Mouse (Mus musculus): Measurements from ENCODE around the gene C2cd4a.

Gene C2cd4a

GRCm38 (mm10) chr9:67834535-67834934 lies 2.4 kb upstream of the C2cd4a start:
- DNase-seq (ENCODE audit: low spot score) = no peak

DNA sequence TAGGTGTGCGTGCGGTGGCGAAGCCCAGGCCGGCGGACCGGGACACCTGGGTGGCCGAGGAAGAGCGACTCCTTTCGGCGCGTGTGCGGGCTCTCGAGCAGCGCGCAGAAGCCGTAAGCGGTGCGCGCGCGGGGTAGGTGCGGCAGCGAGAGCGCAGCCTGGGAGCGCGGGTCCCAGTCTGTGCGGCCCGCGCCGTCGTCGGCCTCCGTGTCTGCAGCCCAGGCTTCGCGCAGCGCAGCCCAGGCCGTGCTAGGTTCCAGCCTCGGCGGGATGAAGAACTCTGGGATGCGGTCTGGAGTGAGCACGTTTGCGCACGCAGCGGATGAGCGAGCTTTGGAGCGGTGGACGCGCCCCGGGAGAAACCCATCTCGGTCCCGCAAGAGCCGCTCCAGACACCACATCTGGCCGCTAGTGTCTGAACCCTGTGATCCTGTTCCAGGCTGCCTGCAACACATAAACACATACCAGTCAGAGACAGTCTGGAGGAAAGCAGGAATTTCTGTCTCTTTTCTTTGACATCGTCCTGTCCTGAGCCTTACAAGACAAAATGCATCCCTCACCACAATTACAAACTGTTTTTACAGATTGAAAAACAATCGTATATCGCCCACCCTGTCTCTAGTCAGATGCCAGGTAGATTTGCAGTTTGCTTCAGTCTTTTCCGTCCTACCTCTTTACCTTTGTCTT lies 628 bp downstream of the C2cd4a start:
- DNase-seq (ENCODE audit: low spot score) = peak; percentile 51

- peak; percentile 64 for DNase-seq (ENCODE audit: low spot score)
Observed at GRCm38 (mm10) chr9:67830411-67831358, 1.4 kb downstream of the C2cd4a start.

DNA sequence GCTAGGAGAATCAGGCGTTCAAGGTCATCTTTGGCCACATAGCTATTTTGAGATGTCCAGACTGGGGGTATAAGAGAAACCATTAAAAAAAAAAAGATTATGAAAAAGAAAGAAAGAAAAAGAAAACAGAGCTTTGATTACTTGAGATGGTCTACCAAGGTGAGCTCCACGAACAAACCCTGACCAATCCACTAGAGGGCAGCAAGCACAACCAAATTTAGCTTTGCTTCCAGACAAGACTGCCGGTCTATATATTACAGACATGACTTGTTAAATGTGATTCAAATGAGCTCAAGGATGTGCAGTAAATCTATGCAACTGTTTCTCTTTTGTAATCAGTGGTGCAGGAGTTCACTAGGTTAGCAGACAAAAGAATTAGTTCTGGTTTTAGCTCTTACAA lies 3.9 kb downstream of the C2cd4a start:
- DNase-seq (ENCODE audit: low spot score) = peak; percentile 78

GRCm38 (mm10) chr9:67825527-67825926 lies 6.6 kb downstream of the C2cd4a start:
- no peak for DNase-seq (ENCODE audit: low spot score)

GRCm38 (mm10) chr9:67823131-67823530 lies 9.0 kb downstream of the C2cd4a start:
- DNase-seq (ENCODE audit: low spot score) = no peak

- DNase-seq (ENCODE audit: low spot score) = no peak
Observed at GRCm38 (mm10) chr9:67818668-67818950, 13.5 kb downstream of the C2cd4a start.

DNA sequence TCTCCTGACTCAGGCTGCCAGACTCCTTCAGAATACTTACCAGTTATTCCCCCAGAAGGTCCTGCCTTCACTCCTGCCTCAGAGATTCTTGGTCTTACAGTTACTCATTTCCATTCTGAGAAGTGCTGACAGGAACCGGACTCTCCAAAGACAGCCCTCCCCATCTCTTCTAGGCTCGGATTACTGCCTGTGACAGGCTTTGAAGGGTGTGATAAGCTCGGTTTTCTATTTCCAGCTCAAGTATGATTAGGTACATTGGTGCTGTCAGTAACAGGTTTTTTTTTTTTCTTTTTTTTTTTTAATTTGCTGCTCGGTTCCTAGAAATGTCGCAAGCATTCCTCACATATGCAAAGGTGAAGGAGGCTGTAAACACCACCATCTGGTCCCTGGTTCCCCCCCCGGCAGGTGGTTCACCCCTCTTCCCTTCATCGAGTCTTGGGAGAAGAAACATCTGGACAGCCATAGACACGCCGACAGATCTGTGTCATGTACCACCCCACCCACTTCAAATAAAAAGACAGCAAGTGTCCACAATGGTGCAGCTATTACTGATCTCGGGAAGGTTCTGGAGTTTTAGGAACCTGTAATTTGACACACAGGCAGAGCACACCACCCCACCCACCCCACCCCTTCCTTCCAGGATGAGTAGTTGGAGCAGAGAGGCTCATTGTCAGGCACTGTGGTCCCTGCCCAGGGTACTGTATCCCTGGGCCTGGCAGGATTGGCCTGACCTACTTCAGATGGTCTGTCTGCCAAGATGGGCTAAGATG lies 14.0 kb downstream of the C2cd4a start:
- DNase-seq (ENCODE audit: low spot score) = no peak

DNA sequence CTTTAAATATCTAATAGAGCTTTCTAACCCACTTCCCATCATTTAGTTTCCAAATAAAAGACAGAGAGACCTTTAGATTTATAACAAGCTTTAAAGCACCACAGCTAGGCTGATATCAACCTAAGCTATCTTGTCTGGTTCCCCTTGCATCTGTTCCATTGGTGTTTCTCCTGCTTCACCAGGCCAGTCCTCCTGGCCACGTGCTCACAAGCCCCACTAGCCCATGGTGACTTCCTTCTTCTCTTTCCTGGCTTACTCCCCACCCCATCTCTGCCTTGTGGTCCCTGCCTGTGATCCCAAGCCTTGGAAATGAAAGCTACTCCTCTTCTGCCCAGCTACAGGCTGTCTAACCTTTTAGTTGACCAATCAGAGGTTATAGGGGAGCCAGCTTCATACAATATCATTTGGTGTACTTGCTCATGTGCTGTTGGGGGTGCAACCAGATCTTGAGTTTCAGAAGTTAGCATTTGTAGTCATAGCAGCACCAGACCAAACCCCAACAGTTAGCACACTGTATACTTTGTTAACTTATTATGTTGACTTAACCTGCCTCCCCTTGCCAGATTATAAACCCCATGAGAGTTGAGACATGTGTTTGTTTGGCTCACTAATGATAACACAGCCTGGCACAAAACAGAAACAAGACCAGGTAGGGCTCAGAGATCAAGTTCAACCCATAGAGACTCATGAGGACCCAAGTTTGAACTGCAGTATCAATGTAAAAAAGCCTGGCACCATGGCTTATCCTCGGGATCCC lies 15.8 kb downstream of the C2cd4a start:
- no peak for DNase-seq (ENCODE audit: low spot score)

DNA sequence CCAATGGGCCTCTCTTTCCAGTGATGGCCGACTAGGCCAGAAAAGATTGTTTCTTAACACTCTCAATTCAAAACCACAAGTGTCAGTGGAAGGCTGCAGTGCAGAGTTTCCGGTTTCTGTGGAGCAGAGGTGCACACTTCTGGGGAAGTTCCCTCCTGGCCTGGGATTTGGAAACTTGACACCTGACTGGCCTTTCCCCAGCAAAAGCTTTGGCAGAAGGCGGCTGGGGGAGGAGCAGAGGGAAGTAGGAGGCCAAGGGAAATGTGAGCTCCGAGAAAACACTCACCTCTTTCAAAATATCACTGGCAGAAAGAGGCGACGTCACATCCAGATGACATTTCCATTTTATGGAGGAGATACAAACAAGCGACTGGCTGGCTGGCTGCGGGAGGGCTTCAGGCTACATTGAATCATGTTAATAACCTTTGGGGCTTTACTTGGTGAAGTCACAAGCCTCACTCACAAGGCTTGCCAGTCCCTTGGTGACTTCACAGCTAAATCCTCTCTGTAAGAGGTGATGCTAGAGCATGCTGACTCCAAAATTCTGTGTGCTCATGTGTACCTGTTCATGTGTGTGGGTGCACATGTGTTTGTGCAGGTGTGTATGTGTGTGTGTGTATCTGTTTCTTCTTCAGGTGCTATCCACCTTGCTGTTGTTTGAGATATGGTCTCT lies 18.3 kb downstream of the C2cd4a start:
- DNase-seq (ENCODE audit: low spot score) = no peak

- no peak for DNase-seq (ENCODE audit: low spot score)
Observed at GRCm38 (mm10) chr9:67813171-67813570, 19.0 kb downstream of the C2cd4a start.

DNA sequence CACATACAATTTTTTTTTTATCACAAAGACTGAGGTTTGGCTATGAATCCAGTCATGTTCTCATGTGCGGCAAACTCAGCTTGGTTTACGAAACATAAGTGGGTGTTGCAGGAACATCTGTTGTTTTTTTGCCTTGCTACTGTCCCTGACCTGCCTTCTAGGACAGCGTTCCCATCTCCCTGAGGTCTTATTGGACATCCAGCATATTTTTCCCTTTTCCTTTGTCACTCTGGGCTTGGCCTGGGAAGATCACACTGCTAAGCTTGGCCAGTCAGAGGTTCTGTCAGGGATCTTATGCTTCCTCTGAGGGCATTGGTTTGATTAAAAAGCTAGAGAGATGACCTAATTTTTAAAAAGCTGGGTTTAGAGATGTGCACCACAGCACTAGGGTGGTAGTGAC lies 21.0 kb downstream of the C2cd4a start:
- DNase-seq (ENCODE audit: low spot score) = no peak

GRCm38 (mm10) chr9:67810527-67810926 lies 21.6 kb downstream of the C2cd4a start:
- no peak for DNase-seq (ENCODE audit: low spot score)

GRCm38 (mm10) chr9:67807000-67807399 lies 25.1 kb downstream of the C2cd4a start:
- DNase-seq (ENCODE audit: low spot score) = no peak

GRCm38 (mm10) chr9:67802241-67802640 lies 29.9 kb downstream of the C2cd4a start:
- DNase-seq (ENCODE audit: low spot score) = peak; percentile 78

DNA sequence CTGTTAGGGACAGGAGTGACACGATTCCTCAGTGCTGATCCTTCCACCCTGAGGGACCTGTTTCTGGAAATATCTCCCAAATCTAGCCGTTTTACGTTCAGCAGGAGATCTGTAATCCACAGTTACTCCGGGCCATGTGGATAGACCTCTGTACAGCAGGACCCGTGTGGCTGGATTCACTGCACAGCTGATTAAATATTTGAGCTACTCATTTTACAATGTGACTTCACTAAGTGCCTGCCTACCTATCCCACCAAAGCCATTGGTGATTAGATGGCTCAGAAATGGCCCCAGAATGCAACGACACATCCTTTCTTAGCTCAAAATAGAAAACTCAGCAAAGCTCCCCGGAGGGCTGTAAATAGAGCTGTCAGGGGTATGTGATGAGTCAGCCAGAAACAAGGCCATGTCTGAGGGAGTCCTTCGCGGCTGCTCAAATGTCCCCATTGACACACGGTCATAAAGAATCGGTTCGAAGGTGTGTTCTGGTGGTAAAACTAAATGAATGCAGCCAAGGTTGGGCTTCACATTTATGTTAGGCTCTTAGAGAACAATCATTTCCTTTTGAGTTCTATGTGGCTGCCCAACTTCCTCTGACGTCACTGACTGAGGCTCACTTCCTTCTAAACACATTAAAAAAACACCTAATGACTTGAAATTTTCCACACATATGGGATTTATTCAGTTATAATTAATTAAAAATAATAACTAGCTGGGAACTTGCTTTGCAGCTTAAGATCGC lies 32.9 kb downstream of the C2cd4a start:
- DNase-seq (ENCODE audit: low spot score) = no peak

DNA sequence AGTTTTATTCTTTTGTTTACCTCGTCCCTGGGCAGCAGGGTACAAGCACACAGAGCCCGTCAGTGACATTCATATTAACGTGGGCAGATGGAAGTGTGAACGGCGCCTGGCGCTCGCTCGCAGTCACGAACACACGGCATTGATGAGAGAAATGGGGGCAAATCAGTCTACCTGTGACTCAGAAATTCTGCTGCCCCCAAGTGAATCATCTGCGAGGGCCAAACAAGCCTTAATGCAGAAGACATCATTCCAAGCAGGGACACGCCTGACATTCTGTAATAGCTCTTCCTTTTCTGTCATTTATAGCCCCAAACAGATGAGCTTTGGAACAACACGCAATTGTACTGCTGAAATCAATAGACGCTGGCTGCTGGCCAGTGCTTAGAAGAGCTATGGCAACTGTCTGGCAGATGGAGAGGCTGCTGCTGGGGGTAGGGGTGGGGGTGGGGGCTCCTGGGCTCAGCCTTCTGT lies 36.9 kb downstream of the C2cd4a start:
- peak; percentile 42 for DNase-seq (ENCODE audit: low spot score)

DNA sequence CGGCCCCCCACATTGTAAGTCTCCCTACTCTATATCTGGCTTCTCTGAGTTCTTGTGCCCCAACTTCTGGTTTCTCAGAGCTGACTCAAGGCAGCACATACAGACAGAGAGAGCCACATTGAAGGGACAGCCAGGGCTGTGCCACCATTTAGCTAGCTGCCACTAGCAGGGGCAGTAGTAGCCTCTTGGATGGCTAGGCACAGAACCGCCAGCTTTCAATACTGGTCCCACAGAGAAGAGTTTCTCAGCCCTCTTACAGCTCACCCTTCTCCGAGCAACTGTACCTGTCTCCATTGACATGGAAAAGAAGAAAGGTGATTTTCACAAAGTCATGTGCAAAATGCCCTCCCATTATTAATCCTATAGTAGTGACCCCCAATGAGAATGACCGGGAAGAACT lies 37.5 kb downstream of the C2cd4a start:
- no peak for DNase-seq (ENCODE audit: low spot score)

DNA sequence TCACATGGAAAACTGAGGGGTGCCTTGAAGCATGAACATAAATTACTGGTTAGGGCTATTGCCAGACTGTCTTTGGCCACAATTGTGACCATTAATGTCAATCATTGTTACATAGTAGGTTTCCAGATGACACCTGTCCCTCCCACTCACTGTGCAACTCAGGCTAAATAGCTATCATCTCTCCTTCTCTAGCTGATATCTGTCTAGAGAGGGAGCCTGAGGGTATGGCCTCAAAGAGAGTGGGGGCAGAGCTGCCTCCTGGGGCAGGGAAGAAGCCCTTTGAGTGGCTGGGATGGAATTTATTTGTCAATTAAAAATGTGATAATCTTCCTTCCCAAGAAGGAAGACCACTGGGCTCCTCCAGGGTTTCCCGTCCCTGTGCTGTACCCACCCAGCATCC lies 37.9 kb downstream of the C2cd4a start:
- DNase-seq (ENCODE audit: low spot score) = no peak

DNA sequence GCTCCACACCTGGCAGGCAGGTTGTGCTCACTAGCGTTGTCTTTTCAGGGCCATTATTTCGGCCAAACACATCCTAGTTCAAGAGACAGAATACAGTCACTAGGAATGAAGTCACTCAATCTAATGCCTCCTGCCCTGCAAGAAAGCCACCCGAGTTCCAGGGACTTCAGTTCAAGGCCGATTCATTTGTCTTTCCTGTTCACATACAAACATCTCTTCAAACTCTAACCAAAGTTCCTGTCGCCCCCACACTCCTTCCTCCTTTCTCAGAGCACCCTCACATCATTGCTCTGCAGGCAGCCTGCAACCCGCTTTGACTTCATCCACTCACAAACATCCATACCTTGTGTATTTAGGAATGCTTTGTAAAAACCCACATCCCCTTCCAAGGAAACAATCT lies 38.6 kb downstream of the C2cd4a start:
- DNase-seq (ENCODE audit: low spot score) = no peak

DNA sequence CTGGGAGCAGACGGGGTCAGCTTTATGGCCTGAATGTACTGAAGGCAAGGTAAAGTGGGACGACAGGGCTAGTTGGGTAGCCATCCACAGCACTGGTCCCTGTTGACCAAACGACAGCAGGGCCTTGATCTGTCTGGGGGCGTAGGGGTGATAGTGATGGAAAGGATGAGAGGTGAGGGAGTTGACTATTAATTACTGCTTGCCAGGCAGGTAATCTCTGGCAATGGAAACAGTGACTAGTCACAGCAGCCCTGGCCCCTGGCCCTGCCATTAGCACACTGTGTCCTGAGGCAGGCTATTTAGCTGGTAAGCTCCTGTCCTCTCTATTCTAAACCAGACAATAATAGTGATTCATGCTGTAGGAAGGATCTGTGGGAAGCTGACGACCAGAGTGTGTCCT lies 39.7 kb downstream of the C2cd4a start:
- no peak for DNase-seq (ENCODE audit: low spot score)

Measured in retina, embryonic 14.5 days (tissue).